Mouse (Mus musculus): Measurements from ENCODE around the gene Gfra4.

GRCm38 (mm10) chr2:131089634-131090033 lies 46.7 kb upstream of the Gfra4 start:
- no peak for TF ChIP-seq POLR2A (IDR thresholded peaks at IDR 0.05; ENCODE audit: low read depth, low read length)
- no peak for TF ChIP-seq CTCF (IDR thresholded peaks at IDR 0.05; ENCODE audit: extremely low read depth, insufficient read length, insufficient replicate concordance, low read depth, low read length)

Data from small intestine, adult 2 months (tissue).